Mouse (Mus musculus): ENCODE measurements at regions not wholly inside any gene's neighbourhood (a gene's known extent, or its start where the extent isn't known, plus 50 kb on each side); places are given as distances from the start of the nearest gene placed in this dataset.
A peak's percentile ranks its signal among the peaks of the same experiment; 100 is the strongest.

DNA sequence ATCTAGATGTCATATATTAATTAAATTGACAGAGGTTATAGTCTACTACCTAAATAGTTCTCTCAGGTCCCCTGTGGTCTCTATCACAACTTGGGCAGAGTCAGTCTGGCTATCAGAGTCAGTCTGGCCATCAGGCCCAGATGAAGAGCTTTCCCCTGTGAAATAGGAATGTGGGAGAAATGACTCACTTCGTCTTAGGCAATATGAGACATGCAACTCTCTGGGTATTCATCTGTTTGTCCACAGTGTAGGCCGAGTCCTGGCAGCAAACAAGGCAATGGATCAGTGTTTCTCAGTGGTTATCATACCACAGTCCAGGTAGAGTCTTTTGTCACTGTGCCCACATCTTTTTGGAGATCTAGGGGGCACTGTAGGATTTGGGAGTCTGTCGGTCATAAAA, 156.0 kb downstream of the Gm10260 start:
- no peak for DNase-seq

DNA sequence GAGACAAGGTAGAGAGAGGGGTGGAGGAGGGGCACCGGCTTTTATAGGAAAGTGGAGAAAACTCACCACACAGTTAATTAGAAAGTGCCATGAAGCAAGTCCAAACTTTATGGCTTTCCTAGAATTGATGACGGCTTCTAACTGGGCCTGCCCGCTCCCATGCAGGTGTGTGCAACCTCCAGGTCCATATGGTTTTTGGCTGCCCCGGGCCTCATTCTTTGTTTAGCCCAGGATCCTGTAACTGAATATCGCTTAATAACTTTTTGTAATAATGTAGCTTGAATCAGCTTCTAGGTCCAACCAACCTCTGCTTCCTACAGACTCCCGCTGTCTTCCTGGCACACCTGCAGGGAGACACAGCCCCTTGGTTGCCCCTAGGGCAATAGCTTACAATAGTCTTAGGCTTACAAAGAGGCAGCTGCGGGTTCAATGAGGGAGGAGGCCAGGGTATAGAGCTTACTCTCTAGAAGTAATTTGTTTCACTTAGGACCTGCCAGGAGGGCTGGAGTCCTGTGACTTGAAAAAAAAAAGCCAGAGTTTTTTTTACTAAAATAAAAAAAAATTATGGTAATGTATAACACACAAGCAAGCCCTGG, 159.2 kb downstream of the Gm10260 start:
- DNase-seq = no peak

DNA sequence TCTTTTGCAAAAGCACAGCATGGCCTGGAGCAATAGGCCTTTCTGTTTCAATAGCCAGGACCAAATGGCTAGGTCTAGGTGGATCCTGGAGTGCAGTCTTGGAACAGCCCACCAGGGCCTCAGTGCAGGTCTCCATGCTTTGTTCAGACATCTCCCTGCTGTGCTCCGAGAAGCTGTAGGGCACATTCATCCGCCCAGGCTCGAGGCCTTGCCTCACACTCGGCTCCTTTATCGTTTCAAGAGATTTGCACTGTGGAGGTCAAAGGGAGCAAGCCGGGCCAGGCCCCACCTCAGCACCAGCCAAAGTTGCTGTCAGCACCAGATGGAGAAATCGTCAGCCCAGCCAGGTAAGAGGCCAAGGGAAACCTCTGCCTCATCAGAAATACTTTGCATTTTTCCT, 160.3 kb downstream of the Gm10260 start:
- DNase-seq = no peak

DNA sequence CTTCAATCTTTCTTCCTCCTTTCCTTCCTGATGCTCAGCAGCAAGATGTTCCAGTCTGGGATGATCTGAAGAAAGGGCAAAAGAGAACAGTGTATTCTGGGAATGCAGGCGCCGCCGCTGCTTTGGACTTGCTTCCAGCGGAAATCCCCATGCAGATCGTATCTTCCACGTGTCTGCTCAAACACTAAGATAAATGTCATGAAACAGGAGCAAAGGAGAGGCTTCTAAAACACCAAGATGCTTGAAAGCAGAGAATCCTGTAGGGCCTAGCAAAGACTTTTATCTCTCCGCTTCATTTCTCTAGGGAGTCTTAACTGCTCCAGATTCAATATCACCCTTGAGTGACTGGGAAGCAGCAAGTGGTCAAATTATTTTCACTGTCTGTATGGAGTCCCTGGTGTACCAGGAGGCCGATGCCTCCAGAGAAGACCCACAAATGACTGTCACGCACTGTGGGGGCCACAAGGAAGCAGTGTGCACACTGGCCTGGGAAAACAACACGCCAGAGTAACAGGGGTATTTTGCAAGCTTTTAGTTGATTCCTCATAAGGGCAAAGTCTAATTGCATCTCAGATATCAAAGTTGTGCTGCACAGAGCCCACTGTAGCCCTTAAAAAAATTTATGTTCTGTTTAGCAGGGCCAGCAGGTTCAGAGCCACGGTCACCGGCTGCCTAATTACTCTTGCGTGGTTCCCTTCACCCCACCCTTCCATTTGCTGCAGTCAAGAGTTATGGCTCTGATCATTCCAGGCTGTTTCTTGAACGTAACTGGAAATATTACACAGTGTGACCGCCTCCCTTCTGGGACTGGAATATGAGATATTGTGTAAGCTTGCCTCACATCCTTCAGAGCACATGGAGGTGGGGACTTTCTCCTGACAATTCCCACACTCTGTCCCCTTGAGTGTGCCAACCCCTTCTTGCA, 161.7 kb downstream of the Gm10260 start:
- peak; percentile 48 for DNase-seq

DNA sequence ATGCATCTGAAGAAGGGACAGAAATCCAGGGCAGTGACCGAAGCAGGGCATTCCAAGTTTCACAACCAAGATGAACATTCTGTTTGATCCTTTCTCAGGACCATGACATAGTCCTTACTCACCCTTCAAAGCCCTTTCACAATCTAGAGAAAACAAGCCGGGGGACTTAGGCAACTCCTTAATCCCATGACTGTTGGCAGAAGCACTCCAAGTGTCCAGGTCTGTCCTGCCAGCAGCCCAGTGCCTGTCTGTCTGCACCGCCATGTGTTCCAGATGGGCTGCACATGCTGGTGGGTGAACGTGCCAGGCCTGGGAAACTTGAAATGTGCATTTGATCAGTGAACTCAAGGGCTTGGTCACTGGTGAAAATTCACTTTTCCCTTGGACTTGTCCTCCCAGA, 165.6 kb downstream of the Gm10260 start:
- DNase-seq = no peak

DNA sequence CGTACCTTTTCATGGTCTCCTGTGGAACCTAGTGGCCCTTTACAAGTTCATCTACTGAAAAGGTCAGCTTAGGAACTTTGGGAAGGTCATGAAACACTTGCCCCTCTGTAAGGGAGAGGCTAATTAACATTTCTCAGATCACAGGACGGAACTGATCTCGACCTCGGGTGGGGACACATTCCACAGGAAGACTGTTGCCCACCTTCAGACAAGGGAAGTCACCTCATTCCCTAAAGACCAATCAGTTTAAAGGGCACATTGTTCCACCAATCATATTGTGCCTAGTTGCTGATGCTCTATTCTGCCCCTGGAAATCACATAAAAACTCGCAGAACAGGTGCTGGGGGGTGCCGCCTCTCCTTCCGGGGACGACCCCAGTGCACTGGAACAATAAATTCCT, 170.8 kb downstream of the Gm10260 start:
- DNase-seq = no peak

DNA sequence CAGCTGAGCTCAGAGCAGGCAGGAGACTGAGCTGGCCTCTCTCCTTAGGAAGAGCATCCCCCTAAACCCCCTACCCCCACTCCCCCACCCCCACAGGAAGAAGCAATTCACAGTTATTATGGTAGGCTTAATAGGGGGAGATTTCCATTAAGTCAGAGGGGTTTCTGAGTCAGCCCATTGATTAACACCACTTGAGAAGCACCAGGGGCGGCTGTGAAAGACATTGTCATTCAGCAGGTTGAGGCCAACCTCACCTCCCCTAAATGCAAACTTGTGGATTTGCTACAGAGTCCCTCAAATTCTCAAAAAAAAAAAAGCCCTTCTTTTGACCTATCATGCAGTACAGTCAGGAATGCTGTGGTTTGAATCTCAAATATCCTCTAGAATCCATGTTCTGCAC, 172.3 kb downstream of the Gm10260 start:
- no peak for DNase-seq

DNA sequence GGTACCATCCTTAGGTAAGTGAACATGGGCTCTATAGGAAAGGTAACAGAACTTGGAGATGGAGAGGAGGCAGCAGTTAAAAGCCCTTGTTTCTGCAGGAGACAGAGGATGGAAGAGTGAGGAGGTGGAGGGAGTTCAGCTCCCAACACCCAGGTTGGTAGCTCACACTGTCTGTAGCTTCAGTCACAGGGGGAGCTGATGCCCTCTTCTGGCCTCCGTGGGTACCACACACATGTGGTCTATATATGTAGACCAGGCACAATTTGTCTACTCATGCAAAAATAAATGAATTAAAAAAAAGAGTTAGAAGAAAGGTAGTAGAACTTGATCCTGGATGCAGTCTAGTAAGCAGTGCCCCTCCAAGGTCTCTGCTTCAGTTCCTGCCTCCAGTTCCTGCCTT, 173.3 kb downstream of the Gm10260 start:
- DNase-seq = no peak

DNA sequence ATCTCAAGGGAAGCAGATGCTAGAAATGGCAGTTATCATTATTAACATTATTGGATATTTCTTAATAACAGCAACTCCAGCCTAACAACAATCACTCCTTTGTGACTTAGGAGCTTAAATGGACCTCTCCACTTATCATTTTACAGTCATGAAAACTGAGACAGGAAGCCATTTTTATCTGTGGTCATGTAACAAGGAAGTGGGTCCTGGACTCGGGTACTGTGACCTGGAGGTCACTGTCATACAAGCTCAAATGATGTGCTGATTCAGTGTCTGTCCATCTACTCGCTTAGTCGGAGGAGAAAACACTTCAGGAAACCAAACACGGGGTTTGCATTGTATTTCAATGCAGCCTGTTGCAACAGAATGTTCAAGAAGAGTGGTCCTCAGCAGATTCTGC, 176.4 kb downstream of the Gm10260 start:
- no peak for DNase-seq

DNA sequence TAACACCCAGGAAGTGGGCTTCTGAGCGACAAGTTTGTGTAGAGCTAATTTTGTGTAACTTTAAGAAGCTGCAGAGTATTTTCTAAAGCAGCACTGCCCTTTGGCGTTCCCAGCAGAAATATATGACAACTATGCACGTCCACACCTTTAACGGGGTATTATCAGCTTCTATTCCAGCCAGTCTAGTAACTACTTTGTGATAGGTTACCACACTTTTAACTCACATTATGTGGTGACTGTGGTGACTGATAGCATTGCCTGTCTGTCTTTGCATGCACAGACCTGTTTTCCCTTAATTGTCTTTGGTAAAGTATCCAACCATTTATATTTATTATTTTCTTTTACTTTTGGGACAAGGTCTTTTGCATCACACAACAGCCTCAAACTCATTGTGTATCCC, 179.1 kb downstream of the Gm10260 start:
- no peak for DNase-seq

DNA sequence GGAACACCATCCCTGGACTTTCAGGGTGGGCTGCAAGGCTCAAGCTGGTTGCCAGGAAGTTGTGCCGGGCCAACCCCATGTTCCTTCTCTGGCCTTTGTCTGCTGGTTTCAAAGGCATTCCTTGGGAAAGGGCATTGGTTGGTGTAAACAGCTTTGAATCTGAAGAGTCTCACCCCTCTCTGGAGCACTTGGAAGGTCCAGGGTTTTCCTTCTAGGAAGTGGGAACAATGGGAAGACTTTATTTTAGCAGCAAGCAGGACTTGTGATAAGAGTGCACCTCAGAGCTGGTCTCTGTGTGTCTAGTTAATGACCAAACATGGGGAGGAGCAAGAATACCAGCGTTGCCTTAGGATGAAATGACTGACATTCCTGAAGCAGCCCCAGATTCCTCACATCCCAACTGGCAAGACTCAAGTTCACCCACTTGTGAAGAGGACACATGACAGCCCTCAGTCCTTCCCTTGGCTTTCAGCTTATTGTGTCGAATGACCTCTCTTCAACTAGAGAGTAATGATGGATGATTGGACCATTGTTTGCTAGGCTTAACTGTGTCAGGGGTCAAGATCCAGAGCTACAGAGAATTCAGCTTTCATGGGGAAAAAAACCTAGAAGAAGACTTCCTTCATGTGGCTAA, 180.1 kb downstream of the Gm10260 start:
- peak; percentile 30 for DNase-seq

DNA sequence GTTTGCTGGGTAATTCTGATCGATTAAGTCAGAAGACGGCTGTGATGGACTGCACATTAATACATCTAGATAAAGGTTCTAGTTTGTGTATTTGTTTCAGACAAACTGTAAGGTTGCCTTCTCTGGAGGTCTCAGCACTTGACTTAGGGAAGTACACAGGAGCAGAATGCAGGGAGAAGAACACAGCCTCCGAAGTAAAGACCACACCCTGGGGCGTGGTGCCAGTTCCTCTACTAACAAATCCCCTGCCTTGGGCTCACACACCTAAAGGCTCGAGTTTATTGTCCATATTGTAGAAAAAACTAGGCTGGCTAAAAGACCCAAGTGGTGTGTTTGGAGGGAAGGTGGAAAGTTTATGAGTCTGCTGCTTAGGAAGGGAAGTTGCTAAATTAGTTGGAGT, 181.8 kb downstream of the Gm10260 start:
- no peak for DNase-seq

DNA sequence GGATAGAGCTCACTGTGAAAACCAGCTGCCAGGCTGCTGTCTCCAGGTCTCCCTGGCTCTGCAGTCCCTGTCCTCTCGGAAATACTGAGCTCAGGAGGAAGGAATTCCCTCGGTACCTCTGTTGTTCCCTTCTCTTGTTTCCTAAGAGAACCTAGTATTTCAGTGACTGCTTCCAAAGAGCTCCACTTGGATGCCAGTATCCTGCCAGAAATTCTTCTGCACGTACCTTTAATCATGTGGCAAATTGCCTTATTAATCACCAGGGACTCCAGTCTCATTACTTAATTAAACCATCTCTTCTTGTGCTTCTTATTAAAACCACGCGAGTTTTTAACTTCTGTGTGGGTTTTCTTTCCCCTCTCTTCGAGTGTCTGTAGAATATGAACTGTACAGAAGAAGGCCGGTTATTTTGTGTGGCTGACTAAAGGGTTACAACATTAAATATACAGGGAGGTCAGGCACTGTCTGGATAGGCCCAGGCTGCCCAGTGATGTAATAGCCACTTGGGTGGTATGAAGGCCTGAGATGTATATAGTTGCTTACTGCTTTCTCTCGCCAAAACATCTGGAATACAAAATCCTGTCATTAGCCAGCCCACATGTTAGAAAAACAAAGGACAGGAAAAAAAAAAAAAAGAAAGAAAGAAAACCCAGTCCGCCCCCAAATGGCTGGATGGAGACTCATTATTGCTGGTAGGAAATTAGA, 183.2 kb downstream of the Gm10260 start:
- no peak for DNase-seq

DNA sequence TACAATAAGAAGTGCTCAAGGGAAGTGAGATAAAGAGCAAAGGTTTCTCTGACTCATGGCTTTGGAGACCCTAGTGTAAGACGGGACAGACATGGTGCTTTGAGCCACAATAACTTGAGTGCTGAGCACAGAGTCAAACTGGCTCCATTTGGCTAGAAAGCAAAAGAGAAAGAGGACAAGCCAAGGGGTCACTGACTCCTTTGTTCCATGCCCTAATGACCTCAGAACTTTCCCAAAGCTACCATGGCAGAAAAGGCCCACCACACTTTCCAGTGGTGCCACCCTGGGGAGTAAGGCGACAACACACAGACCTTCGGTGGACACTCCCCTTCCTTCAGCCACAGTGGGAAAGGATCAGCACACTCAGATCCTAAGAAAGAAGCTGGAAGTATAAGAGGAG, 186.8 kb downstream of the Gm10260 start:
- no peak for DNase-seq

DNA sequence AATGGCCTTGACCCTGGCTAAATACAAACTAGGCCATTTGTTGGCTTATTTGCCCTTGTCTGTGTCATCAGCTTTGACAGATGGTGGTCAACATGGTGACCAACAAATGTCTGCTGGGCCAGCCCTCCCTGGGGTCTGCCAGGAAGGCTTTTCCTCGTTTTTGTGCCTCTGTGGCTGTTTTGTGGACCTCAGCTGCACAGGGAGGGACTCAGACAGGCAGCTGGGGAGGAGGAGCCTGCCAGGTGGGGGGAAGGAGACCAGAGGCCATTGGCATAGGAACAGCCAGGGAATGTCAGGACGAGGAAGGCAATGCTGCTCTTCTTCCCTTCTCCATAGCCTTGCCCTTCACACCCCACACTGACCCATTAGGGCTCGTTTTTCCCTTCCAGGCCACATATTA, 188.1 kb downstream of the Gm10260 start:
- DNase-seq = no peak

DNA sequence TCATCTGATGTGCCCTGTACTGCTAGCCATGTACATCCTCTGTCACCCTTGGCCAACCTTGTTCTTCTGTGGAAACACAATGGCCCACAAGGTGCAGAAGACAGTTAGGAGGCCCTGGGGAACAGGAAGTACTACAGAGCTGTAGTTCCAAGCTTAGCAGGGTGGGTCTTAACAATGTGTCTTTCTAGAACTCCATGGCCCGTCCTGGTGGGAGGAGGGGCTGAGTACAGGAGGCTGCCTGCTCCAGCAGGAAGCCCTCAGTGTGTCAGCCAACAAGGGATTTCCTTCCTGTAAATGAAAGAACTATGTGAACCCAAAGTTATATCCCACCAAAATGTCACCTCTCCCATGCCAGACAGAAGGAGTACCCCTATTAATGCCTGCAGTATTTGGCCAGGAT, 190.4 kb downstream of the Gm10260 start:
- DNase-seq = peak; percentile 47

DNA sequence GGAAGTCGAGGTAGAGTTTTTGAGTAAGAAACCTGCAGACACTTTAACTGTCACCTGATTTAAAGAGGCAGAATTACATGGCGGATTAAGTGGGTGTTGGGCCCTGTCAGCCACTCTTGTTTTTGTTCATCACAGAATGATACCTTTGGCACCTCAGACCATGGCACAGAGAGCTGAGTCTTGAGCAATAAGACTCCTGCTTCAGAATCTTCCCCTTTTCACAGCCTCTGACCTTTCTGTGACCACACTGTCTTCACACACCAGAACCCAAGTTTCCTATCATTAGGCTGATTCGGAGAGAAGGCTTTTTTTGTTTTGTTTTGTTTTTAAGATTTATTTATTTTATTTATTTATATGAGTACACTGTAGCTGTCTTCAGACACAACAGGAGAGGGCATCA, 192.8 kb downstream of the Gm10260 start:
- DNase-seq = no peak

DNA sequence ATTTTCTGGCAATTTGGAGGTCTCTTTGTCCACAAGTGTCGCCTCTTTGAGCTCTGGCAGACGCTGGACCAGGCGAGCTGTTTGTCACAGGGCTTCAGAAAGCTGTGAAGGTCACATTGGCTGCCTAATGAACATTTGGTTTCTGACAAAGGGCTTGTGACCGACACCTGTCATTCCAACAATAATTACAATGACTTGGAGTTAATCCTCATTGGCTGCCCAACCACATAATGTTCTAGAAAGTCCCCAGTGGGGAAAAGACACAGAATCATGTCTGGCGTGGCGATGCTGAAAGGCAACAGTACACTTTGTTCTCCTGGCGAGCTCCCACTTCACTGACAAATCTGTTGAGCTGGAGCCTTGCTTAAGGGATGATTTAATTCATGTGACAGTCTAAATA, 194.4 kb downstream of the Gm10260 start:
- peak; percentile 24 for DNase-seq

DNA sequence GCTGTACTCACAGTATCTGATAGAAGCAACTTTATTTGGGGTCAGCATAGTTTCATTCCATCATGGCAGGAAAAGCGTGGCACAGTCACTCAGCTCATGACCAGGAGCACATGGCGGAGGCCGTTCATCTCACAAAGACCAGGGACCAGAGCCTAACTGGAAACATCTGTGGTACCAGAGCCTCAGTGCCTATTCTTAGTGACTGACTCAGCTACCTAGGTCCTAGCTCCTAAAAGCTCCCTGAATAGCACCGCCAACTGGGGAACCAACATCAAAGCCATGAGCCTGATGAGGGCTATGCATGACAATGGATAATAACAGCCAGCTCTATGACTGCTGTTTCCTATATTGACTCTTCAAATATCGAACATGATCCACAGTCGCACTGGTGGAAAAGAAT, 198.2 kb downstream of the Gm10260 start:
- DNase-seq = no peak

DNA sequence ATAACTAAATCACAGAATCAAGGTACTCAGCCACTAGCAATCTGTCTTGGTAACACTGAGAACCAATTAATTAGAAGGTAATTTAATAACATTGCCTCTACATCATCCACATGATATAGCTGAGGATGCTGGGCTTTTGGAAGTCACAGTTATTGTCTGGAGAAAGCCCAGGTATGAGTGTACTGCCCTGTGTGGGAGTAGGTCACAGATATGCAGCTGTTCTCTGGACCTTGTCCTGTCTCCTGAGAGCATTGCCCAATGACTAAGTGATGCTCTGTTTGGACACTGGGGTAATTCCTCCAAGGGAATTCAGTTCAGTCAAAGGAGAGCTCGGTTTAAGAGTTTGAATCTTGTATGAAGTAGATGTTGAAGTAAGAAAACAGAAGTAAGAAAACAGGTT, 199.6 kb downstream of the Gm10260 start:
- no peak for DNase-seq

DNA sequence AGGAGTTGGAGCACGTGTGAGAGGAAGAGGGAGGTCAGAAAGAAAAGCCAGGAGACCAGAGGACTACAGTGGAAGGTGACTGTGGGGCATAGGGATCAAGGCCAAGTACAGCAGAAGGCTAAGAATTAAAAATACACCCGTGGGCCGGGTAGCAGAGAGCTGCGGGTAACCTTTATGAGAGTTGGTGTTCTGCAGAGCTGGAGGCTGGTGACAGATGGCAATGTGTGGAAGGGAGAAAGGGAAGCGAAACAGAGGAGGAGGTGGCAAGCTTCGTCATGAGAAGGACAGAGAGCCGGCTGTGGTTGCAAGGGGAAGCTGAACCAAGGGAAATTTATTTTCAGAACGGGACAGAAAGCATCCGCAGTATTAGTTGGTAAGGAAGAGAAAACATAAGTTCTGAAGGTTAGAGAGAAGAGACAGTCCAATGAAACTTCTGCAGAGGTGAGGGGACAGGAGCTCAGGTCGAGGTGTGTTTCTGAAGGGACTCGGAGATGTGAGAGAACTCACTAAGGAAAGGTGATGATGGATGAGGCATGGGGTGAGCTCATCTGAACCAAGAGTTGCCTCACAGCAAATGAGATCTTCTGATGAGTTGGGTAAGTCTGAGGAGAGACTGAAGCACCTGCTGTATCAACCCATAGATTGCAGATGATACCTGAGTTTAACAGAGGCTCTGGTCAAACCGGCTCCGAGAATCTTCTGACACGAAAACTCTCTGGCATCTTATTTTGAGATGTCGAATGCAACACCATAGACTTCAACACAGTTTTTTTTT, 200.6 kb downstream of the Gm10260 start:
- no peak for DNase-seq

DNA sequence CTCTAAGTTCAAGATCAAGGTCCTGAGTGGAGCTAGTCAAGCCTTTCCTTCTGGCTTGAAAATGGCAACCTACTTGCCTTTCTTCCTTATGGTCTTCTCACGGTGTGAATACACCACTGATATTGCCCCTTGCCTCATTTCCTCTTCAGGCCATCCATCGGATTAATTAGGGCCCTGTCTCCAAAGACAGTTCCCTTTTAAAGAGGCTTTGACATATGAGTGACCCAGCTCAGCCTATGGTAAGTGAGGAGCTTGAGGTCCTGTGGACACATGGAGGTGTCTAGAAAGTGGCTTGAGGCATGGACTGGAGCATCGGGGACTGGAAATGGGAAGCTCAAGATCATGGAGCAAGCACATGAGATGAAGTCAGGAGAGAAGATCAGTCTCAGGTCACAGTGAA, 201.5 kb downstream of the Gm10260 start:
- DNase-seq = no peak

DNA sequence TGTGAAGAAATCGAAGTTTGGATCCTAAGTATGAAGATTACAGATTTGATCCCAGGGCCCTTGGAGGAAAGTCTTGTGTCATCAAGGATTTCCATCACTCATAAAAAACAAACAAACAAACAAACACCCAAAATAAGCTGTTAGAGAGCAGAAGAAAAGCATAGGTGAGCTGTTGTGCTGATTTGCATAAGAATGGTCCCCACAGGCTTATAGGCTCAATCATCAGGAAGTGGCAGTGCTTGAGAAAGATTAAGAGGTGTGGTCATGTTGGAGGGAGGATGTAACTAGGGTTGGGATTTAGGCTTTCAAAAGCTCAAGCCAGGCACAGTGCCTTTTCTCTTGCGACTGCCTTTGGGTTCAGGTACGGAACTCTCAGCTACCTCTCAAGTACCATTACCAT, 205.1 kb downstream of the Gm10260 start:
- no peak for DNase-seq
